Mouse (Mus musculus) adrenal gland, adult 8-10 months (tissue): Measurements from ENCODE around the gene Atp5d. TPM values are rescaled to one million over a fixed set of nuclear protein-coding genes. Genes with fewer than 3 reads are reported as not detected.
A peak's percentile ranks its signal among the peaks of the same experiment; 100 is the strongest.
"Not testable (repeated sequence)": the region's sequence is repeated elsewhere in the genome, so short reads cannot be mapped to it uniquely, and the experiment has no call there.

ENCODE experiments used
- DNase-seq: peaks from one replicate; pipeline ENCODE4 v3.0.0; 2022
- total RNA-seq, 4 experiments: library from RNA; stranded (reverse); gene quantifications; 2 replicates each; pipeline ENCODE4 v1.2.4; 2022

Gene Atp5d
- total RNA-seq, 4 experiments from 2014 or later = 380 to 452 (median 425) TPM

GRCm38 (mm10) chr10:80155277-80155676 is 16.8 kb downstream of the Atp5d start:
- no peak for DNase-seq

- no peak for DNase-seq
These were observed 17.7 kb downstream of the Atp5d start for GRCm38 (mm10) chr10:80156002-80156751.

GRCm38 (mm10) chr10:80156752-80157053 is 18.3 kb downstream of the Atp5d start:
- no peak for DNase-seq

- no peak for DNase-seq
These were observed 18.9 kb downstream of the Atp5d start for GRCm38 (mm10) chr10:80157141-80157929.

GRCm38 (mm10) chr10:80158307-80158986 is 20.0 kb downstream of the Atp5d start:
- DNase-seq = no peak

GRCm38 (mm10) chr10:80159021-80159560 is 20.7 kb downstream of the Atp5d start:
- DNase-seq = no peak

- peak; percentile 99 for DNase-seq
These were observed 21.4 kb downstream of the Atp5d start for GRCm38 (mm10) chr10:80159561-80160454.

- peak; percentile 91 for DNase-seq
These were observed 22.3 kb downstream of the Atp5d start for GRCm38 (mm10) chr10:80160455-80161371.

- DNase-seq = peak; percentile 51
These were observed 23.2 kb downstream of the Atp5d start for GRCm38 (mm10) chr10:80161522-80162242.

GRCm38 (mm10) chr10:80162243-80162608 is 23.8 kb downstream of the Atp5d start:
- DNase-seq = peak; percentile 15

- peak; percentile 25 for DNase-seq
These were observed 24.4 kb downstream of the Atp5d start for GRCm38 (mm10) chr10:80162716-80163299.

- peak; percentile 85 for DNase-seq
These were observed 25.3 kb downstream of the Atp5d start for GRCm38 (mm10) chr10:80163721-80164120.

GRCm38 (mm10) chr10:80164161-80164997 is 25.9 kb downstream of the Atp5d start:
- DNase-seq = peak; percentile 31

GRCm38 (mm10) chr10:80164998-80165344 is 26.5 kb downstream of the Atp5d start:
- DNase-seq = peak; percentile 96

GRCm38 (mm10) chr10:80165392-80166128 is 27.1 kb downstream of the Atp5d start, which contains the start of gene Cirbp:
Cirbp (plus strand) TSS chr10:80165985.
- DNase-seq = peak; percentile 78

- not testable (repeated sequence) for DNase-seq
These were observed 27.7 kb downstream of the Atp5d start for GRCm38 (mm10) chr10:80166136-80166535.

GRCm38 (mm10) chr10:80167460-80168037 is 29.1 kb downstream of the Atp5d start:
- peak; percentile 97 for DNase-seq
